Mouse (Mus musculus) testis, postnatal 10 days (tissue): ENCODE measurements around the gene Sf3b2.
"Not testable (repeated sequence)": the region's sequence is repeated elsewhere in the genome, so short reads cannot be mapped to it uniquely, and the experiment has no call there.

ENCODE experiments used
- DNase-seq: peaks from one replicate; pipeline ENCODE4 v3.0.0; 2021; ENCODE audit warnings: low spot score

The Sf3b2 gene

DNA sequence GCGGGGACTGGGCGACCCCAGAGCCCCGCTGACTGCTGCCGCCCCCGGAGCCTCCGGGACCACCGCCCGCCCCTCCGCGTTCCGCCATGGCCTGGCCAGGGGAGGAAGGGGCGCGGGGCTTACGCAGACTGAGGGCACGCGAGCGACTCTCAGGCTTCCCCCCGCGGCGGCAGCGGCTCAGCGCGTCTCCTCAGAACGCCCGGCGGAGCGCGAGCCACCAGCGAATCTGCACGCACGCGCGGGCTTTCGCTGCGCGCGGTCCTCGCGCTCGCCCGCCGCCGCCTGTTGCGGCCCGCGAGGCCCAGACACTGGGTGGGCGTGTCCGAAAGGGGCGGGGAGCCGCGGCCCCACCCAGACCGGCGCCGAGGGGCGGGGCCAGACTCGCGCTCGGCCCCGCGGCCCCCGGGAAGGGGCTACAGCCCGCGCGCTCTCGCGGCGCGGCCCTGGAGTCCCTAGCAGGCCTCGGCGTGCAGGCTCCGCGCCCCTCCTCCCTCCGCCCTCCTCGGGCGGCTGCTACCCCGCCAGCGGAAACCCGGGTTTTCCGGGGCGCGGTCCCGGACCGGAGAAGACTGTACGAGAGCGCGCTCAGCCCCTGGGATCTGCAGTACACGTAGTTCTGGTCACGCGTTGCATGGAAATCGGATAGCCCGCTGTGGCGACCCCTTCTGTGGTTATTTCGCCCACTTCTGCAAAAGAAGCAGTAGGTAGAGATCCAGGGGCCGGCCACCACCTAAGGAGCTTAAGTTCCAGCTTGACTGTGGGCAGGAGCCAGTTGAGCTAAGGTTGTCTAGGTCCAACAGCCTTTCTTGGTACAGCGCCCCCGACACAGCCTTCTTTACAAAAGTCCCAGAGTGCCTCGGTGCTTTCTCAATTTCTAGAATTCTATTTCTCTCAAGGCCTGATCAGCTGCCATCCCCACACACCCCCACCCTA is 22.2 kb downstream of the Sf3b2 start, which contains the start of gene Pacs1:
Pacs1 (minus strand) TSS at position 319 of the 933 bp plus-strand sequence.
- peak; percentile 96 for DNase-seq

- peak; percentile 75 for DNase-seq
Observed at GRCm38 (mm10) chr19:5272326-5272795, 22.9 kb downstream of the Sf3b2 start.

- no peak for DNase-seq
Observed at GRCm38 (mm10) chr19:5271430-5271829, 23.8 kb downstream of the Sf3b2 start.

DNA sequence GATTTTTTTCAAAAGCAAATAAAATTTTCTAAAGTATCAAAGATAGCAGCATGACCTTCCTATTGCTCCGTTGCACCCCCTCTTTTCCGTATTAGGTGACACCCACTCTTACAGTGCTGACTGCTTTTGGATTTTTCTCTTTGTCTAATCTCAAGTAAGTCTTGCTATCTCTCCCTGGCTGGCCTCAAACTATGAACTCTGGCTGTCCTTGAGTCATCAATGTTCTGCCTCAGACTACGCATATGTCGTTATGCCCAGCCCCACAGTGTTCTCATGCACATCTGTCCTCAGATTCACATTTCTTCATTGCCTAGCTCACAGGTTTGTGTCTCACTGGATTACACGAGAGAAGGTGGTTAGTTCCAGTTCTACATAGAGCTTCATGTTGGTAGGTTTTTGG is 25.9 kb downstream of the Sf3b2 start:
- DNase-seq: no peak

- DNase-seq: no peak
Observed at GRCm38 (mm10) chr19:5268875-5269274, 26.4 kb downstream of the Sf3b2 start.

DNA sequence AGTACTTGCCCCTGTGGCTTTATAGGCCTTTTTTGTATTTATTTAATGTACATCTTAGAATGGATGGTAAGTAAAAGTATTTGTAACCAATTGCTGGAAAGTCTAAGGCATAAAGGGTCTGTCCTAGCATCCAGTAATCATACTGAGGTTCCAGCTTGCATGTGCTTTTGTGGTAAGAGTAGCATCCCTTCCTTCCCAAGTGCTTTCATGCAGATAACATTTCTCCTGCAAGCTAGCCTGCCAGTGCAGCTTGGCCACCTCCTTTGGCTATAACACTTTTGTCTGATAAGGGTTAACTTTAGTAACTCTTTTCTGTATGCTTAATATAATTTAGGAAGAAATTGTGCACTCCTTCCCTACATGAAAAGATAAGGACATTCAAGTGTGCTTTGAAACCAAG is 27.2 kb downstream of the Sf3b2 start:
- no peak for DNase-seq

DNA sequence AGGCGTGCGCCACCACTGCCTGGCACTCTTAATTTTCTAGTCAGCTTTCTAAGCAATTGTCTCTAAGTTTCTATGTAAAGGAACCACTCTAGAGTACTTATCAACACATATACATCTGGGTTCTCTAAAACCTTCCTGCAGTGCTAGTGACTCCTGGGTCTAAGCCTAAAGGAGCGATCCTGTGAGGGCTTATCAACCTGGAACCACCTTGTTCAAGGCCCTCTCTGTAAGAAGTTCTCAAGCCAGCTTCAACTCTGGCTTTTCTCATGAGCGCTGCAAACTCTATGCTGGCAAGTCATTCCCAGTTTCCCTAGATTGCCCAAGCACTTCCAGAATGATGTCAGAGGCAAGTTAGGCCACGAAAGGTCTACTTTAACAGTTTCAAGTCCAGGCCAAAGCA is 28.2 kb downstream of the Sf3b2 start:
- DNase-seq: no peak

DNA sequence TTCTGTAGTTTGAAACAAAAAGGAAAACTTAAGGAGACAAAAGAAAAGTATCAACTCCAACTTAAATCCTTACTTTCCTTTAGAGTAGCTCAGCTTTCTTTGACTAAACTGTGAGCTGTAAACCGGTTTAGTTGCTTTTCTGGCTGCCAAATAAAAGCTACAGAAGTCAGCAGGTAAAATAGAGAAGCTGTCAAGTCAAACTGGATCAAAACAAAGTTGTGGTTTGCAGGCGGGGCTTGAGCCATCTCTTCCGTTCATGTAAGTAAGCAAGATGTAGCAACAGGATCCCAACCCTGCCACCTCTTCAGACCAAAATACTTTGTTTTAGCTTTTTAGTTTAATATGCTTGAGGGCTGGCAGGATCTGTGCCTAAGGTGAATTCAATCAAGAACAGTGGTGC is 38.1 kb downstream of the Sf3b2 start:
- DNase-seq: no peak

- DNase-seq: not testable (repeated sequence)
Observed at GRCm38 (mm10) chr19:5236981-5237380, 58.3 kb downstream of the Sf3b2 start.

DNA sequence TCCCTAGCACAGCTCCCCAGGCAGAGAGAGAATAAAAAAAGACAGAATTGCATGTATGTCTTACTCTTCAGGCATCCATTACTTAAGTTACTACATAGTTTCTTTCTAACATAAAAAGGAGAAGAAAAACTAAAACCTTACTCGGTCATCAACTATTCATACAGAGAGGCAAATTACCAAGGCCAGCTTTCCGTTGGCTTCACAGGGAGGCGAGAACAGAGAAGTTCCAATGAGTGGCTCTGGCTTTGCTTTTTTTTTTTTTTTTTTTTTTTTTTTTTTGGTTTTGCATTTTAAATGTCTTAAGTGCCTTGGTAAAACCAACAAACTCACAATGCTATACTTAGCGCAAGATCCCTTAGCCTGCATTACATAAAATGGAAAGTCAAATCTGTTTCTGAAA is 62.6 kb downstream of the Sf3b2 start:
- no peak for DNase-seq

GRCm38 (mm10) chr19:5230110-5230509 is 65.1 kb downstream of the Sf3b2 start:
- DNase-seq: no peak

DNA sequence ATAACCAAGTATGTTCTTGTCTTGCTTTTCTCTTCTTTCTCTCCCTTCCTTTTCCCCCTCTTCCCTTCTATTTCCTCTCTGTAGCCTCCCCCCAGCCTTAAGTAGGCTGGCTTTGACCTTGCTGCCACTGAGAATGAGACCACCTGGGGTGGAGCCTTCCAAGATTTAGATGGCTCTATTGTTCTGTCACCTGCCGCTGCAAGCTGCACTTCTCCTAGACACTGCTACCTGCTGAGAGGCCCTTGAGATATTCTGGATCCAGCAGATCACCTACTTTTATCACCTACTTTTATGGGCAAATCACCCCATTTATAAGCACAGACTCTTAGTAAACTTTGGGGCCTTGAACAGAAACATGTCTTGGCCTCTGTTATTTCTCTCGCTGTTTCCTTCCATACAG is 70.6 kb downstream of the Sf3b2 start:
- DNase-seq: no peak

- no peak for DNase-seq
Observed at GRCm38 (mm10) chr19:5224077-5224476, 71.2 kb downstream of the Sf3b2 start.
